Mouse (Mus musculus): ENCODE measurements around the gene Prap1. TPM values are rescaled to one million over a fixed set of nuclear protein-coding genes. Genes with fewer than 3 reads are reported as not detected.
A peak's percentile ranks its signal among the peaks of the same experiment; 100 is the strongest.

The Prap1 gene
- polyA plus RNA-seq, 1 experiment from 2014 or later, result 4,267 TPM

DNA sequence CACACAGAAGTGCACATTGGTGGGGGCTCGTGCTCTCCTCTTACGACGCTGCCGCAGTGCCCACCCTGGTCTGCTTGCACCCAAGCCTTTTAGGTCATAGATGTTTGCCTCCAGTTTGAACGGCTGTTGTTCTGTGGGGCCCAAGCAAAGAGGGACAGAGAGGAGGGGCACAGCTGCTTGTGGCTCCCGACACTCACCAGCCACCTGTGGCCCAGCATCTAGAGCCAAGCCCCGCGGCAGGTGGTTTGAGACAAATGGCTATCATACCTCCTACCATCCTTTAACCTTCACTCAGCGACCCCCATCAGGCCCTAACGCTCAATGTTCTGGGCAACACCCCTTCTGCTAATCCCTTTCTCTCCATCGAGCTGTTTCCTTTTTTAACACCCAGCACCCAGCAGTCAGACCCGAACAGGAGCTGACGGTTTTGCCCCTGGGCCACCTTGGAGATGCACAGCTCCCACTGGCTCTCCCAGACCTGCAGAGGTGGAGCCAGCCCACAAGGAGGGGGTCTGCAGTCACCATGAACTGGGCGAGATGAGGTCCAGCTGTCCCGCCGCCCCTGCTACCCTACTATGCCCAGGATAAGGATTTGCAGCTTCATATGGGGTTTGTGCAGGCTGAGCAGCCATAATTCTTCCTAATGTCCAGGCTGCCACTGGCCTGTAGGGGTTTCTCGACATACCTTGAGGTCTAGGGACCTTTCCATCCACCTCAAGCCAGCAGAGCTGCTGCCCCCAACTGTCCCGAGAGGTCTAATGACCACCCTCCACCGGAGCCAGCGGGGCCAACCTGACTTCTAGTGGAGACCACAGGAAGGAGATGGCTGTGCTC lies 11.6 kb upstream of the Prap1 start:
- ATAC-seq, result no peak
- WGBS, result 29% methylated on average over 20 of the region's 20 CpGs
- Histone ChIP-seq H3K27ac (ENCODE audit: low read depth, low read length) (no peak overlapping the region), H3K9ac (ENCODE audit: low read depth, low read length) (no peak overlapping the region), H3K27me3 (replicated peaks; ENCODE audit: control insufficient read depth, insufficient read depth, low read length) (peaks cover 39% of the 10 kb centered on the region), H3K4me2 (replicated peaks; ENCODE audit: low read depth) (no peak overlapping the region), H3K4me3 (ENCODE audit: low read depth, low read length) (no peak overlapping the region), H3K9me3 (ENCODE audit: control insufficient read depth) (no peaks in the 10 kb centered on the region), H3K4me1 (replicated peaks; ENCODE audit: control insufficient read depth, insufficient read depth, low read length) (no peaks in the 10 kb centered on the region), H3K36me3 (ENCODE audit: control insufficient read depth, insufficient read depth) (no peaks in the 10 kb centered on the region)
- TF ChIP-seq CTCF (IDR thresholded peaks at IDR 0.05; ENCODE audit: low read depth), result no peak

DNA sequence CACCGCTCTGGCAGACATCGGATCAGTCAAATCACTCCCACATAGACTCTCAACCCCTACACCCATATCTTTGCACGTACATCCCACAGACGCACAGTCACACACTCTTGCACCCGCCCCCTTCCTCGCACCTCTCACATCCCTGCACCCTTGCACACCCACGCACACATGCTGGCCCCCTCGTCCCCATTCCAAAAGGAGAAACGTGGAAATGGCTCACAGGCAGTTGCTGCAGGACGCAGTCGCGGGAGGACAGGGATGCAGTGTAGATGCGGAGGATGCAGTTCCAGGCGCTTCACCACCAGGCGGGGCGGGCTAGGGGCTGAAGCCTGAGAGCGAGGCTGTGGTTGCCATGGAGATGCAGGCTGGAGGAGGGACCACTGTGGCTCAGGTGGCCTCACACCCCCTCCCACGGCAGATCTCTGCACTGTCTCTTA lies 10.9 kb upstream of the Prap1 start, which contains the start of gene Caly:
Gene Caly, minus strand, starts transcription at position 307 of the 437 bp plus-strand sequence.
- TF ChIP-seq CTCF (IDR thresholded peaks at IDR 0.05; ENCODE audit: low read depth), result peak; percentile 73
- peak; percentile 51; the same call in 1 of the 2 replicates for ATAC-seq
- Histone ChIP-seq H3K4me2 (replicated peaks; ENCODE audit: low read depth) (no peak within 1 kb of the TSS), H3K4me3 (ENCODE audit: low read depth, low read length) (no peak within 1 kb of the TSS), H3K9ac (ENCODE audit: low read depth, low read length) (no peak within 1 kb of the TSS), H3K4me1 (replicated peaks; ENCODE audit: control insufficient read depth, insufficient read depth, low read length) (no peaks in the 10 kb centered on the region), H3K27ac (ENCODE audit: low read depth, low read length) (no peak within 1 kb of the TSS), H3K36me3 (ENCODE audit: control insufficient read depth, insufficient read depth) (no peaks in the 10 kb centered on the region), H3K27me3 (replicated peaks; ENCODE audit: control insufficient read depth, insufficient read depth, low read length) (peaks cover 39% of the 10 kb centered on the region), H3K9me3 (ENCODE audit: control insufficient read depth) (no peaks in the 10 kb centered on the region)
- 7% methylated on average over 18 of the region's 18 CpGs for WGBS

DNA sequence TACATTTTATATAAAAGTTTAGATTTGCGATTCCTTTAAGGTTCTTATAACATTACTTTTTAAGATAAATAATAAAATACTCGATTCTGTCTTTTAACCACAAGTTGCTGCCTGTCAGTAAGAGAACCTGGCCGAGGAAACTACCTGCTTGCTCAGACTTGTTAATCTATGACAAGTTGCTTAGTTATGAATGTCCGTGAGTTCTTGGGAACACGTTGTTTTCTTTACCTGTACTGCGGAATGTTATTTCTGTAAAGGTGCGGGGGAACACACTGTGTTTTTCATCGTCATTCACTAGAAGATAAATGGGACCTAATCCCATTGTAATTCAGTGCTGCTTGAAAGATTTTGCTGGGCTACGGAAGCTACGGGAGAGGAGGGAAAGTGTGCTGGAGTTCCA lies 2.6 kb upstream of the Prap1 start:
- Histone ChIP-seq H3K4me2 (replicated peaks; ENCODE audit: low read depth) (no peak overlapping the region), H3K27me3 (replicated peaks; ENCODE audit: control insufficient read depth, insufficient read depth, low read length) (no peaks in the 10 kb centered on the region), H3K27ac (ENCODE audit: low read depth, low read length) (no peak overlapping the region), H3K9me3 (ENCODE audit: control insufficient read depth) (no peaks in the 10 kb centered on the region), H3K4me3 (ENCODE audit: low read depth, low read length) (no peak overlapping the region), H3K9ac (ENCODE audit: low read depth, low read length) (no peak overlapping the region), H3K36me3 (ENCODE audit: control insufficient read depth, insufficient read depth) (no peaks in the 10 kb centered on the region), H3K4me1 (replicated peaks; ENCODE audit: control insufficient read depth, insufficient read depth, low read length) (no peaks in the 10 kb centered on the region)
- WGBS, result 66% methylated on average over 10 of the region's 10 CpGs
- no peak for ATAC-seq
- no peak for TF ChIP-seq CTCF (IDR thresholded peaks at IDR 0.05; ENCODE audit: low read depth)

DNA sequence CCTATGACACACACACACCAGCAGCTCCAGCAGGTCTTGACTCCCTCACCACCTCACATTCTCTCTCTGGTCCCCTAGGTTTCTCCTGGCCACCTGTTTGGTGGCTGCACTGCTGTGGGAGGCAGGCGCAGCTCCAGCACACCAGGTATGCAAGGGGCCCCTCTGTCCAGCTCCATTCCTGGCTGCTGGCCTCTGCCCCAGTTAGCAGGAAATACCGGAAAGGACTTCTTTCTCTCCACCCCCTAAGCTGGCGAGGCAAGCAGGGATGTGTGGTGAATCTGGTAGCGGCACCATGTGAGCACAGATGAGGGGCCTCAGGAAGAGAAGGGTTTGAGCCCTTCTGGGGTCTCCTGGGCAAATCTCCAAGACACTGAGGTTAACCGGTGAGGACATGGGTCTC lies 1.8 kb downstream of the Prap1 start:
- no peak overlapping the region for H3K9ac ChIP-seq (ENCODE audit: low read depth, low read length)
- no peak for TF ChIP-seq CTCF (IDR thresholded peaks at IDR 0.05; ENCODE audit: low read depth)
- H3K36me3 ChIP-seq (ENCODE audit: control insufficient read depth, insufficient read depth), result peaks cover 22% of the 10 kb centered on the region
- 0 out of 2 replicates have a peak, but pooled peaks have one; percentile 28 for ATAC-seq
- H3K27me3 ChIP-seq (replicated peaks; ENCODE audit: control insufficient read depth, insufficient read depth, low read length), result no peaks in the 10 kb centered on the region
- peak overlapping the region; percentile 20 for H3K4me3 ChIP-seq (ENCODE audit: low read depth, low read length)
- 26% methylated on average over 5 of the region's 5 CpGs for WGBS
- no peaks in the 10 kb centered on the region for H3K9me3 ChIP-seq (ENCODE audit: control insufficient read depth)
- peak overlapping the region; percentile 66 for H3K4me2 ChIP-seq (replicated peaks; ENCODE audit: low read depth)
- no peaks in the 10 kb centered on the region for H3K4me1 ChIP-seq (replicated peaks; ENCODE audit: control insufficient read depth, insufficient read depth, low read length)
- peak overlapping the region; percentile 16 for H3K27ac ChIP-seq (ENCODE audit: low read depth, low read length)

DNA sequence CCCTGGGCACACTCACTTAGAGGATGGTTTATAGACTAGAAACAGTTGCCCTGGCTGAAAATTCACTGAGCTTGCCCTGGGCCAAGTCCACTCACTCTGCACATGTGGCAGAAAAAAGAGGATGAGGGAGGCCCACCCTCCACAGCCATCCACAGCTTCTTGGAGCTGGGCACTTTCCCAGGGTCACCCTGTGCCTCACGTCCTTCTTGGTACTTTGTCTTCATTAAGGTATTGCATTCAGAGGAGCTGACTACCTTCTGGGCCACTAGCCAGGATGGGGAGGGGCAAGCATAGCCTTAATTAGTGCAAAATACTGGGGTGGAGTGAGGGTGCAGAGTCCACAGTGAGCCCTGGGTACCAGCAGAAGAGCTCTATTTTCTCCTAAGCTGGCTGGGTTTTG lies 2.4 kb downstream of the Prap1 start:
- Histone ChIP-seq H3K9me3 (ENCODE audit: control insufficient read depth) (no peaks in the 10 kb centered on the region), H3K9ac (ENCODE audit: low read depth, low read length) (no peak overlapping the region), H3K36me3 (ENCODE audit: control insufficient read depth, insufficient read depth) (peaks cover 22% of the 10 kb centered on the region), H3K27me3 (replicated peaks; ENCODE audit: control insufficient read depth, insufficient read depth, low read length) (no peaks in the 10 kb centered on the region), H3K27ac (ENCODE audit: low read depth, low read length) (peak overlapping the region; percentile 28), H3K4me2 (replicated peaks; ENCODE audit: low read depth) (peak overlapping the region; percentile 66), H3K4me3 (ENCODE audit: low read depth, low read length) (no peak overlapping the region), H3K4me1 (replicated peaks; ENCODE audit: control insufficient read depth, insufficient read depth, low read length) (no peaks in the 10 kb centered on the region)
- ATAC-seq, result peak; percentile 34; the same call in 1 of the 2 replicates
- TF ChIP-seq CTCF (IDR thresholded peaks at IDR 0.05; ENCODE audit: low read depth), result no peak
- WGBS, result 14% methylated on average over 1 of the region's 1 CpGs

DNA sequence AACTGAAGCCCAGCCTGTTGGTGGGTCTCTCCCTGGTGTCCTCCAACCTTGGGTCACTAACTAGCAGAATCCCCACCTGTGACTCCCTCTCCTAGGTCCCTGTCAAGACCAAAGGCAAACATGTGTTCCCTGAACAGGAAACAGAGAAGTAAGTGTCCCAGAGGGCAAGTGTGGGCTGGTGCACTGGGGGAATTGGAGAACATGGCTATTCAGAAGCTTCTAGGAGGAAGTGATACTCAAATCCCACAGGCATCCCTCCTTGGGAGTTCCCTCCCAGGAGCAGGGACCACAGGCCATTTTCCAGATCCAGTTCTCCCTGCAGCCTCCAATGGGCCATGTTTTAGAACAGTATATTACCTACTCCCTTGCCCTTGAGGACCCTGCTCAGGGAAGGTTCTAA lies 2.9 kb downstream of the Prap1 start:
- TF ChIP-seq CTCF (IDR thresholded peaks at IDR 0.05; ENCODE audit: low read depth), result no peak
- H3K4me1 ChIP-seq (replicated peaks; ENCODE audit: control insufficient read depth, insufficient read depth, low read length), result no peaks in the 10 kb centered on the region
- H3K9me3 ChIP-seq (ENCODE audit: control insufficient read depth), result no peaks in the 10 kb centered on the region
- peaks cover 22% of the 10 kb centered on the region for H3K36me3 ChIP-seq (ENCODE audit: control insufficient read depth, insufficient read depth)
- H3K4me3 ChIP-seq (ENCODE audit: low read depth, low read length), result no peak overlapping the region
- ATAC-seq, result no peak
- H3K9ac ChIP-seq (ENCODE audit: low read depth, low read length), result no peak overlapping the region
- H3K27ac ChIP-seq (ENCODE audit: low read depth, low read length), result 0 out of 2 replicates have a peak overlapping the region, but pooled peaks have one; percentile 28
- H3K27me3 ChIP-seq (replicated peaks; ENCODE audit: control insufficient read depth, insufficient read depth, low read length), result no peaks in the 10 kb centered on the region
- H3K4me2 ChIP-seq (replicated peaks; ENCODE audit: low read depth), result peak overlapping the region; percentile 24; the same call in 1 of the 2 replicates

Data from intestine, postnatal 0 days (tissue).